Mouse (Mus musculus): ENCODE data around the gene Dnajb2.

The Dnajb2 gene

GRCm38 (mm10) chr1:75254625-75255013 lies 18.4 kb downstream of the Dnajb2 start:
- TF ChIP-seq GATA4 (IDR thresholded peaks at IDR 0.05; ENCODE audit: insufficient replicate concordance, low read length) = no peak

GRCm38 (mm10) chr1:75255516-75256046 lies 19.4 kb downstream of the Dnajb2 start:
- TF ChIP-seq GATA4 (IDR thresholded peaks at IDR 0.05; ENCODE audit: insufficient replicate concordance, low read length) = no peak

GRCm38 (mm10) chr1:75261278-75261677 lies 25.1 kb downstream of the Dnajb2 start:
- no peak for TF ChIP-seq GATA4 (IDR thresholded peaks at IDR 0.05; ENCODE audit: insufficient replicate concordance, low read length)

GRCm38 (mm10) chr1:75262969-75263951 lies 27.1 kb downstream of the Dnajb2 start:
- no peak for TF ChIP-seq GATA4 (IDR thresholded peaks at IDR 0.05; ENCODE audit: insufficient replicate concordance, low read length)

- TF ChIP-seq GATA4 (IDR thresholded peaks at IDR 0.05; ENCODE audit: insufficient replicate concordance, low read length) = no peak
Measured at GRCm38 (mm10) chr1:75264091-75264880, 28.1 kb downstream of the Dnajb2 start, which contains the start of gene Ptprn. Gene Ptprn, minus strand, starts transcription at chr1:75264502.

- TF ChIP-seq GATA4 (IDR thresholded peaks at IDR 0.05; ENCODE audit: insufficient replicate concordance, low read length) = no peak
Measured at GRCm38 (mm10) chr1:75277195-75278188, 41.3 kb downstream of the Dnajb2 start.

GRCm38 (mm10) chr1:75278228-75278627 lies 42.0 kb downstream of the Dnajb2 start, which contains the start of gene Resp18:
Gene Resp18, minus strand, starts transcription at chr1:75278415.
- TF ChIP-seq GATA4 (IDR thresholded peaks at IDR 0.05; ENCODE audit: insufficient replicate concordance, low read length) = no peak

- TF ChIP-seq GATA4 (IDR thresholded peaks at IDR 0.05; ENCODE audit: insufficient replicate concordance, low read length) = no peak
Measured at GRCm38 (mm10) chr1:75283017-75283416, 46.8 kb downstream of the Dnajb2 start.

GRCm38 (mm10) chr1:75284911-75285310 lies 48.7 kb downstream of the Dnajb2 start:
- no peak for TF ChIP-seq GATA4 (IDR thresholded peaks at IDR 0.05; ENCODE audit: insufficient replicate concordance, low read length)

- TF ChIP-seq GATA4 (IDR thresholded peaks at IDR 0.05; ENCODE audit: insufficient replicate concordance, low read length) = no peak
Measured at GRCm38 (mm10) chr1:75289376-75289775, 53.2 kb downstream of the Dnajb2 start.

- TF ChIP-seq GATA4 (IDR thresholded peaks at IDR 0.05; ENCODE audit: insufficient replicate concordance, low read length) = no peak
Measured at GRCm38 (mm10) chr1:75289888-75290431, 53.8 kb downstream of the Dnajb2 start.

GRCm38 (mm10) chr1:75290582-75290981 lies 54.4 kb downstream of the Dnajb2 start:
- TF ChIP-seq GATA4 (IDR thresholded peaks at IDR 0.05; ENCODE audit: insufficient replicate concordance, low read length) = no peak

- no peak for TF ChIP-seq GATA4 (IDR thresholded peaks at IDR 0.05; ENCODE audit: insufficient replicate concordance, low read length)
Measured at GRCm38 (mm10) chr1:75291321-75291720, 55.1 kb downstream of the Dnajb2 start.
